Mouse (Mus musculus) urinary bladder, postnatal 10 days (tissue): ENCODE data around the gene Ankrd33b.

Experiments used
- DNase-seq: peaks from one replicate; pipeline ENCODE4 v3.0.0; 2022; ENCODE audit warnings: low spot score

The Ankrd33b gene

DNA sequence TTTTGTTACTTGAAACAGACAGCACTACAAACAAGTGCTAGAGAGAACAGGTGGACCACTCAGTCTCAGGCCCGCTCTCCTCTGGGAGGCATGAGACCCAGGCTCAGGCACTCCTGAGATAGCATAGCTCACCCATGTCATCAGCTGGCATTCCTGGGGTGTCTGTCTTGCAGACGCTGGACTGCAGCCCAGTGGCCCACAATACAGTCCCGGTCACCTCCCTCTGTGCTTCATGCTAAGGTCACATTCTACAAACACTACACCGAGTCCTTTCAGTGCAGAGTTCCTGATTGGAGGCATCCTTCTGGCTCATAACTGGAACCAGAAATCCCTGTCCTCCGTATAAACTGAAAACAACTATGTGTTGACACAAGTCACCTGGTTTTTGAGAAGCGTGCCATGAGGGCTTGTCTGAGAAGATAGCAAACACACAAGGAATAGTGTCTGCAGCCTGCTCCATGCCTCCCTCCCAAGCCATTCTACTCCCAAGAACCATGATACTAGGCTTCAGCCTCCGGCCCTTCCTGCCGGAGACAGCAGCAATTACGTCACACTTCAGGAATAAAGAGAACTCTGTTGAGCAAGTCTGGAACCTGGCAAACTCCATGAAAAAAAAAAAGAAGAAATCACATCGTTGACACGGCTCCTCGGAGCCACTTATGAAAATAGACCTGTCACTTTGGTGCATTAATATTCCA is 65.1 kb downstream of the Ankrd33b start:
- DNase-seq: no peak

DNA sequence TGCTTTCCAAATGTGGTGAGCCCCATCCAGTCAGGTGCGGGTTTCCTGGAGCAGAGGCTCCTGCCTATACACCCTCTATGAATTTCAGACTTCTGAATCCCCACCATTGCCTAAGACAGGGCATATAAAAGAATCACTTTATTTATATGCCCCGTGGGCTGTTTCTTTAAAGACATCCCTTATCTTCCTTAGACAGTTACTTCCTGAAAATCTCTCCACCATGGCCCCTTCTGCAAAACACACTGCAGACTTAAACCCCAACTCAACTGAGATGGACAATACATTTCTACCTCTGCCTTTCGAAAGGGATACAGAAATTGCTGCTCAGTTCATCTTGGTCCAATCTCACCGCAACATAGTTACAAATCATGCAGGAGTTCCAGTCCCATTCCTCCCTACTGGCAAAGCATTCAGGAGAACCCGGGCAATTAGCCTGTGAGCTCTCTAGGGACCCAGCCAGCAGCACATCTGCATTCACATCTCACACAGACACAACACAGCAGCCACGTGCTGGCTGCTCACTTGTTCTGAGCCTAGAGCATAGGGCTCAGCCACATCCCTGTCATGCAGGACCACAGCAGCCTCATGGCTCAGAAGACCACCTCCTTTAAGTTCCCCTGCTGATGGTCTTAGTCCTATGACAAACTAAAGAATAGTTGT is 68.1 kb downstream of the Ankrd33b start:
- no peak for DNase-seq

DNA sequence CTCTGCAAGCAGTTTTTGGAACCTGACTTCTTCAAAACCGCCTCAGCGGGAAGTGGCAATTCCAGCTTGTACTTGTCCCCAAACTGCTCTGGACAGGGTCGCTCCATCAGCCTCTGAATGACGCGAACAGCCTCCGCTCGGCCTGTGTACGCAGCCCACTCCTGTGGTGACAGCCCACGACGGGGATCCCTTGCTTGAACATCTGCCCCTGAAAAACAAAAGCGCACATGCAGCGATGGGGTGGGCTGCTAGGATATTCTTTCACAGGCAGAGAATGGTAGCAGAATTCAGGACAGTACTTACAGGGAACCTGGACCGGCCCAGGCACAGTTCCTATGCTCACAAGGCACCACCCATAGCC is 69.8 kb downstream of the Ankrd33b start:
- DNase-seq: no peak

DNA sequence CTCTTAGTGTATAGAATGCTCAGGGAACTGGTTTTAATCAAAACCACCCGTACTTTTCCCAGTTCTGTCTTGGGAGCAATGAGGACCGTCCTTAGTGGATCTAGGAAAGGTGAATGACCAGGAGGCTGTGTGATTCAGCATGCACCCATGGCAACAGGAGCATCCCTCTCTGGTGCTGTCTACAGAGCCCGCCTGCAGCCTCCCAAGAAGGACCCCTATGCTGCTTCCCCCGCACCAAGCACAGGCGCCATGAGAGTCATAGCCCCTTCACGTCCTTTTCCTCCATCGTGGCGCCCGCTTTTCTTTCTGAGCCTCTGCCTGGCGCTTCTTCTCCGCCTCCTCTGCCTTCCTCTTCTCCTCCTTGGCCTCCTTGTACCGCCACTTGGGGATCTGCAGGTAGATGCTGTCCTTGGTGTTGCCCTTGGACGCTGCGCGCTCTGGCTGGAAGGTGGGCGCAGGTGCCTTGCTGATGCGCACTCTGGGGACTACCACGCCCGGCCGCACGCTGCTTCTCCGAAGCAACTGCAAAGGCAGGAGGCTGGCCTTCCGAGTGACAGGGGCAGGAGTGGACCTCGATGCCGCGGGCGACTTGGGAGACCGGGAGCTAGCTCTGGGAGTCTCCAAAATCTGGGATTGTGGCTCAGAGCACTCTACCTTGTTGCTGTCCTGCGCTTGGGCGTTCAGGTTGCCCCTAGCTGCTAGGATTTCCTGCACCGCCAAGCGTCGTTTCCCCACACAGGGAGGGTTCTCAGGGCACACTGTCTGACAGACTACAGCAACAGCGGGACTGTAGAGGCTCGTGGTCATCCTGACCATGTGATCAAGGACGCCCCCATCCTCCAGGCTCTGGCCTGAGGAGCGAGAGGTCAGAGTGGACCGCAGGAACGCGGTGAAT is 70.4 kb downstream of the Ankrd33b start:
- no peak for DNase-seq

- no peak for DNase-seq
Observed at GRCm38 (mm10) chr15:31294311-31294710, 73.2 kb downstream of the Ankrd33b start.

GRCm38 (mm10) chr15:31292627-31293026 is 74.9 kb downstream of the Ankrd33b start:
- DNase-seq: no peak

- no peak for DNase-seq
Observed at GRCm38 (mm10) chr15:31285695-31286094, 81.8 kb downstream of the Ankrd33b start.

DNA sequence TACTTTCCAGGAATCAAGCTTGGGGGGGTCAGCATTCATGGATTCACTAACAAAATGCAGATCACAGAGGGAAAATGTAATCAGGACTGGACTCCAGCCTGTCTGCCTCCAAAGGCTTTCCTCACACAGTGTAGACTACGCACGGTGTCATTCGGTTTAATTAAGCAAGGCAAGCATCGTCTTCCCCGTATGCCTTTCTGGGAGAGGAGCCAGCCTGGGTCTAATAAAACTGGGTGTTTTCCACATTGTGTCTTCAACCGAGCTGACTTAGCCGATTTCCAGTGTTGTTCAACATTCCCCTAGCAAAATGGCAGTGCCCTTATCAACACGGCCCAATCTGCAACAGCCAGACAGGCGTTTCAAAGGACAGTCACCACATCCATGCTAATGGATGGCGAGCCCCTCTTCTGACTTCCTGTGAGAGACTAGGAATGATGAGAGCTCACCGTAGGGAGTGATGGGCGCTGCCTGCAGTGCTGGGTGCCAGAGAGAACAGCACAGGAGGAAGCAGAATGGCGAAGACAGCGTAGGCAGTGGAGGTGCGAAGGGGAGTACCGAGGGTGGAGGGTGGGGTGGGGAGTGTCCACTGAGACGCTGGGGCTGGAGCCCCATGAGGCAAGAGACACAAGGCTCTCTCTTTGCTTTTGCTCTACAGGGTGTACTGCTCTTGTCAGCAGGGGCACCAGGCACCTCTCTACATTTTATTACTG is 82.4 kb downstream of the Ankrd33b start:
- DNase-seq: no peak

GRCm38 (mm10) chr15:31284142-31284541 is 83.4 kb downstream of the Ankrd33b start:
- DNase-seq: no peak

GRCm38 (mm10) chr15:31282353-31282752 is 85.2 kb downstream of the Ankrd33b start:
- DNase-seq: no peak

- no peak for DNase-seq
Observed at GRCm38 (mm10) chr15:31281830-31282229, 85.7 kb downstream of the Ankrd33b start.

GRCm38 (mm10) chr15:31280683-31281082 is 86.8 kb downstream of the Ankrd33b start:
- no peak for DNase-seq

DNA sequence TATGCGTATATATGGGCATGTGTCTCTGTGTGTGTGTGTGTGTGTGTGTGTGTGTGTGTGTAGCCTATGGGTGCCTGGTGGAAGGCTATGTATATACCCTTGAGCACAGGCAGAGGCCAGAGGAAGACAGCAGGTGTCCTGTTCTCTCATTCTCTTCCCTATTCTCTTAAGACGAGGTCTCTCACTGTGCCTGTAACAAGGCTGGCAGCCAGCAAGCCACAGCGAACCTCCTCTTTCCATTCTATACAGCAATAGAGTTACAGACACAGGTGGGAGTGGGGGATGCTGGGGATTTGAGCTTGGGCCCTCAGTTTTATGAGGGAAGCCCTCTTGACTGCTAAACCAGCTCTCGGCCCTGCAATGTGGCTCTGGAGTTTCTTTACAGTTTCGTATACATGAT is 87.5 kb downstream of the Ankrd33b start:
- no peak for DNase-seq

- DNase-seq: no peak
Observed at GRCm38 (mm10) chr15:31279577-31280004, 87.9 kb downstream of the Ankrd33b start.

GRCm38 (mm10) chr15:31279120-31279519 is 88.4 kb downstream of the Ankrd33b start:
- DNase-seq: no peak

DNA sequence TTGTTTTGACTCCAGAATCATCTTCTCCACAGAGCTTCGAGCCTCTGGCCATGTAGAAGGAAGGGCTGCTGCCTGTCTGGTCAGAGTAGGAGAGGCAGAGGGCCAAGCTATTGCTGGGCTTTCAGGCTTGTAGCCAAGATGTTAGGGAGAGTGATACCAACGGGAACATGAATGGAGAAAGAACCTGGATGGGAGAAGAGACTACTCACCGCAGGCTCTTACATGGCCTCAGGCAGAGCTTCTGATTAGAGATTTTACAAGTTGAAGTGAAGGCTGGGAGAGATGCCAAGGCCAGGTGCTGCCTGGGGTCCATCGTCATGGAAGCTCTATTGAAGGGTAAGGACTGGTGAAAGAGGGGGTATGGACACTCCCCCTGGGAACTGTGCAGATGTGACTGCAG is 89.4 kb downstream of the Ankrd33b start:
- DNase-seq: no peak

GRCm38 (mm10) chr15:31273509-31273908 is 94.0 kb downstream of the Ankrd33b start:
- DNase-seq: no peak

GRCm38 (mm10) chr15:31272695-31273094 is 94.8 kb downstream of the Ankrd33b start:
- no peak for DNase-seq

DNA sequence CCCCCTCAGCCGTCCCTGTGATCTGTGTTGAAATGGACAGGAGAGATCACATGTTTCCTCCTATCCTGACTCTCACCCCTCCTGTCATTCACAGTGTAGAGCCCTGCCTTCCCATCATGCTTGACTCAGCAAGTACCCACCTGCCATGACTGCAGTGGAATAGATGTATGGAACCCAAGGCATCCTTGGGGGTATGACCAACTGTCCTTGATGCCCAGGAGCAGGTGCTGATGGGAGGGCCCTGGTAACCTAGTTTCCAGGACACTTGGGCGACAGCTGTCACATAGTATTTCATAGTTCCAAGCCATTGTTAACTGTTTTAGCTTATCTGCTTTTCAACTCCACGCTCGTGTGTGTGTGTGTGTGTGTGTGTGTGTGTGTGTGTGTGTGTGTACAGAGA is 98.0 kb downstream of the Ankrd33b start:
- DNase-seq: no peak

DNA sequence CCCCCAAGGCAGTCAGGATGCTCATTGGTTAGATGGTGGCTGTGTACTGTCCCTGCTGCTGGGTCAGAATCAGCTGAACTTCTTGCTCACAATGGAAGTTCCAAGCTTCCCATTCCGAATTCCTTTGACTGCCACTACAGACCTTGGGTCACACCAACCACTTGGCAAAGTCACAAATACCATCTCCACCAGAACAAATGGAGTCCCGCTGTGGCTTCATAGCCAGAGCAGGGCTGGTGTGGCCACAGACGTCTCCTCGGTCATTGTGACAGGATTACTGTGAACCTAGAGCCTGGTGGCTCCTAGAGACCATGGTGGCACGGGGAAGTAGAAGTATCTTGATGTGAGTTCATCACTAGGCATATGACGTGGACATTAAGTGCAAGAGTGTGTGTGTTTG is 99.4 kb downstream of the Ankrd33b start:
- DNase-seq: no peak

DNA sequence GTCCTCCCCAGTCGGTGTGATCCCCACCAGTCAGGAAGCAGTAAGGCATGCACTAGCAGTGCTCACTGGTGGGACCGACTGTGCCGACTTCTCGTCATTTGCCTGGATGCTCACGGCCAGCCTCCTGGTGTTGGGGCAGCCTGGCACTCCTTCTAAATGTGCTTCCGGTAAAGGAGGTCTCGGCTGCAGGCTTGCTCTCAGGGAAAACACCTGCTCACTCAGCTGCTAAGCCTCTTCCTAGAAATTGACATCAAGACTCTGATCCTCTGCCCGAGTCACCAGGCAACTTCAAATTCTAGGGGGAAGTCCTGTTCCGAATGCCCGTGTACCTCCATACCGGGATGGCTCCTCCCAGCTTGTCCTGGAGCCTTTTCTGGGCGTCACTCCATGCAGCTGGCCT is 101.7 kb downstream of the Ankrd33b start:
- DNase-seq: no peak

DNA sequence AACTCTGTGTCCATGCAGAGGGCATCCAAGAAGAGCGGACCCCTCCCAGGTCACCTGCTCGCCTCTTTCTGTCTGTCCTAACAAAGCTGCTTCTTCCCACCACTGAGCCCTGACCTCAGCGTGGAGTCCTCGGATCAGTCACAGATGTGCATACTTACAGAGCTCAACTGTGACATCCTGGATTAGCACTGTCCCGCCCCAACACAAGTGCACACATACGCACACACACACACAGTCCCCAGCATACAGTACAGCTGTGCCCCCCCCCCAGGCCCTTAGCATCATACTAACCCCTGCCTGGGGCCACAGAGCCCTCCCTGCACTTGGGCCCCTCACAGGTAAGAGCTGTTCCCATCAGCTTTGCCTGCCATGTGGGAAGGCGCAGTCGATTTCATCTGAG is 102.1 kb downstream of the Ankrd33b start:
- no peak for DNase-seq
